Mouse (Mus musculus): ENCODE results near the gene Dennd4b. TPM values are rescaled to one million over a fixed set of nuclear protein-coding genes. Genes with fewer than 3 reads are reported as not detected.
"Not testable (repeated sequence)": the region's sequence is repeated elsewhere in the genome, so short reads cannot be mapped to it uniquely, and the experiment has no call there.

Dennd4b gene
- polyA plus RNA-seq, 1 experiment, result 43.1 TPM

- DNase-seq (ENCODE audit: extremely low spot score in 1 of 2, low spot score in 1 of 2), result not testable (repeated sequence)
Measured at GRCm38 (mm10) chr3:90252659-90253058, 12.3 kb upstream of the Dennd4b start.

- not testable (repeated sequence) for DNase-seq (ENCODE audit: extremely low spot score in 1 of 2, low spot score in 1 of 2)
Measured at GRCm38 (mm10) chr3:90253174-90253573, 11.8 kb upstream of the Dennd4b start.

GRCm38 (mm10) chr3:90253653-90254418 lies 11.1 kb upstream of the Dennd4b start, which contains the start of gene Crtc2:
Gene Crtc2 (plus strand): TSS chr3:90254163.
- DNase-seq (ENCODE audit: extremely low spot score in 1 of 2, low spot score in 1 of 2), result peak; percentile 97 to 98

- no peak for DNase-seq (ENCODE audit: extremely low spot score in 1 of 2, low spot score in 1 of 2)
Measured at GRCm38 (mm10) chr3:90254419-90255193, 10.4 kb upstream of the Dennd4b start.

GRCm38 (mm10) chr3:90255194-90255565 lies 9.8 kb upstream of the Dennd4b start:
- no peak for DNase-seq (ENCODE audit: extremely low spot score in 1 of 2, low spot score in 1 of 2)

GRCm38 (mm10) chr3:90255784-90256353 lies 9.1 kb upstream of the Dennd4b start:
- DNase-seq (ENCODE audit: extremely low spot score in 1 of 2, low spot score in 1 of 2), result no peak

- no peak for DNase-seq (ENCODE audit: extremely low spot score in 1 of 2, low spot score in 1 of 2)
Measured at GRCm38 (mm10) chr3:90256731-90257530, 8.1 kb upstream of the Dennd4b start.

GRCm38 (mm10) chr3:90258521-90258920 lies 6.5 kb upstream of the Dennd4b start:
- no peak for DNase-seq (ENCODE audit: extremely low spot score in 1 of 2, low spot score in 1 of 2)

- DNase-seq (ENCODE audit: extremely low spot score in 1 of 2, low spot score in 1 of 2), result no peak
Measured at GRCm38 (mm10) chr3:90263121-90263771, 1.7 kb upstream of the Dennd4b start.

- no peak for DNase-seq (ENCODE audit: extremely low spot score in 1 of 2, low spot score in 1 of 2)
Measured at GRCm38 (mm10) chr3:90264687-90265033, 325 bp upstream of the Dennd4b start.

- DNase-seq (ENCODE audit: extremely low spot score in 1 of 2, low spot score in 1 of 2), result no peak
Measured at GRCm38 (mm10) chr3:90265932-90266741, 1.2 kb downstream of the Dennd4b start.

- no peak for DNase-seq (ENCODE audit: extremely low spot score in 1 of 2, low spot score in 1 of 2)
Measured at GRCm38 (mm10) chr3:90266901-90267775, 2.2 kb downstream of the Dennd4b start.

GRCm38 (mm10) chr3:90268190-90268589 lies 3.2 kb downstream of the Dennd4b start:
- DNase-seq (ENCODE audit: extremely low spot score in 1 of 2, low spot score in 1 of 2), result no peak

GRCm38 (mm10) chr3:90268971-90269370 lies 4.0 kb downstream of the Dennd4b start:
- no peak for DNase-seq (ENCODE audit: extremely low spot score in 1 of 2, low spot score in 1 of 2)

- DNase-seq (ENCODE audit: extremely low spot score in 1 of 2, low spot score in 1 of 2), result no peak
Measured at GRCm38 (mm10) chr3:90270784-90271183, 5.8 kb downstream of the Dennd4b start.

- no peak for DNase-seq (ENCODE audit: extremely low spot score in 1 of 2, low spot score in 1 of 2)
Measured at GRCm38 (mm10) chr3:90272170-90272569, 7.2 kb downstream of the Dennd4b start.

GRCm38 (mm10) chr3:90273855-90274254 lies 8.9 kb downstream of the Dennd4b start:
- no peak for DNase-seq (ENCODE audit: extremely low spot score in 1 of 2, low spot score in 1 of 2)

GRCm38 (mm10) chr3:90275286-90275685 lies 10.3 kb downstream of the Dennd4b start:
- DNase-seq (ENCODE audit: extremely low spot score in 1 of 2, low spot score in 1 of 2), result no peak
